Mouse (Mus musculus) ES-E14 (cell line): ENCODE results near the gene Esrrg.

ENCODE experiments used
- CHD2 ChIP-seq: IDR thresholded peaks from 2 replicates; pipeline ENCODE4 v1.6.1; 2014; ENCODE audit warnings: mild to moderate bottlenecking, low read depth, low read length, inconsistent platforms
- HCFC1 ChIP-seq: IDR thresholded peaks from 2 replicates; pipeline ENCODE4 v1.6.1; 2012; ENCODE audit warnings: low read length, inconsistent platforms, borderline replicate concordance; ENCODE audit not compliant: insufficient read depth
- MAFK ChIP-seq: IDR thresholded peaks from 2 replicates; pipeline ENCODE4 v1.6.1; 2014; ENCODE audit warnings: mild to moderate bottlenecking, low read depth, low read length, inconsistent platforms; ENCODE audit not compliant: insufficient read depth
- ZNF384 ChIP-seq: IDR thresholded peaks from 2 replicates; pipeline ENCODE4 v1.6.1; 2012; ENCODE audit warnings: low read depth, low read length, inconsistent platforms

- no peak for TF ChIP-seq CHD2
- TF ChIP-seq MAFK = no peak
- TF ChIP-seq HCFC1 = no peak
- no peak for TF ChIP-seq ZNF384
These were observed 372.4 kb downstream of the Esrrg start for GRCm38 (mm10) chr1:187981028-187981427.
